Mouse (Mus musculus) bone marrow, adult 2 months (tissue): ENCODE measurements around the gene Srsf1.

ENCODE experiments used
- CTCF ChIP-seq: fragments of 200-500 bp; IDR thresholded peaks from 2 replicates; pipeline ENCODE4 v1.5.1; 2011; ENCODE audit warnings: low read length, control low read depth; ENCODE audit not compliant: control insufficient read depth, insufficient read depth
- POLR2A ChIP-seq: fragments of 200-500 bp; IDR thresholded peaks from 2 replicates; pipeline ENCODE4 v1.6.1; 2011; ENCODE audit warnings: low read depth, mild to moderate bottlenecking, control low read depth, low read length, borderline replicate concordance; ENCODE audit not compliant: control insufficient read depth

GRCm38 (mm10) chr11:88011914-88012419 lies 35.2 kb upstream of the Srsf1 start:
- TF ChIP-seq POLR2A, result no peak
- no peak for TF ChIP-seq CTCF
